Mouse (Mus musculus) NIH3T3 (cell line): ENCODE measurements at regions not wholly inside any gene's neighbourhood (a gene's known extent, or its start where the extent isn't known, plus 50 kb on each side); places are given as distances from the start of the nearest gene placed in this dataset.

Experiments
- DNase-seq: peaks from one replicate; pipeline ENCODE4 v3.0.0-alpha.2; 2012; ENCODE audit warnings: low read depth

GRCm38 (mm10) chr9:117692486-117692885 lies 62.8 kb upstream of the Rbms3 start:
- DNase-seq, result peak; percentile 52

- DNase-seq, result no peak
These were observed 60.2 kb upstream of the Rbms3 start for GRCm38 (mm10) chr9:117689946-117690345.
